Mouse (Mus musculus) liver, embryonic 15.5 days (tissue): ENCODE data around the gene Smarcd1. TPM values are rescaled to one million over a fixed set of nuclear protein-coding genes. Genes with fewer than 3 reads are reported as not detected.

Experiments
- ATAC-seq: fragments of 200-750 bp; cut with Nextera tagmentation; 2 replicates; pipeline ENCODE4 v1.8.0; 2017; ENCODE audit warnings: moderate number of reproducible peaks, mild to moderate bottlenecking, moderate library complexity; ENCODE audit not compliant: insufficient read depth
- H3K27ac ChIP-seq: fragments of 300-500 bp; sonication (generic); replicated peaks from 2 replicates; pipeline ENCODE4 v1.5.1; 2015; ENCODE audit warnings: mild to moderate bottlenecking, inconsistent platforms
- H3K27me3 ChIP-seq: fragments of 300-500 bp; sonication (generic); 2 replicates; pipeline ENCODE4 v1.6.1; 2015; ENCODE audit warnings: mild to moderate bottlenecking, inconsistent platforms
- H3K36me3 ChIP-seq: fragments of 300-500 bp; sonication (generic); replicated peaks from 2 replicates; pipeline ENCODE4 v1.6.1; 2015; ENCODE audit warnings: moderate library complexity, mild to moderate bottlenecking, inconsistent platforms
- H3K4me1 ChIP-seq: fragments of 300-500 bp; sonication (generic); replicated peaks from 2 replicates; pipeline ENCODE4 v1.6.1; 2015; ENCODE audit warnings: inconsistent platforms
- H3K4me2 ChIP-seq: fragments of 300-500 bp; sonication (generic); 2 replicates; pipeline ENCODE4 v1.6.1; 2015; ENCODE audit warnings: moderate library complexity, mild to moderate bottlenecking, inconsistent platforms
- H3K4me3 ChIP-seq: fragments of 300-500 bp; sonication (generic); replicated peaks from 2 replicates; pipeline ENCODE4 v1.5.1; 2015; ENCODE audit warnings: mild to moderate bottlenecking, inconsistent platforms
- H3K9ac ChIP-seq: fragments of 300-500 bp; sonication (generic); 2 replicates; pipeline ENCODE4 v1.6.1; 2015; ENCODE audit warnings: moderate library complexity, mild to moderate bottlenecking, inconsistent platforms
- H3K9me3 ChIP-seq: fragments of 300-500 bp; sonication (generic); replicated peaks from 2 replicates; pipeline ENCODE4 v1.6.1; 2016; ENCODE audit warnings: inconsistent platforms
- WGBS: fragments of 180-500 bp; shearing (Covaris S2); methylation state at CpG from one replicate; pipeline ENCODE4 v1.1.7; 2015; ENCODE audit warnings: mixed read lengths; ENCODE audit not compliant: insufficient replicate concordance; 5-methylcytosine and 5-hydroxymethylcytosine counted together
- polyA plus RNA-seq: library from polyadenylated mRNA; unstranded; fragments of >200 nt; fragmentation: Nextera tagmentation; extraction: Ambion mirVana; gene quantifications from 2 replicates; pipeline ENCODE4 v1.2.1, GENCODE M21; 2015

Smarcd1 gene
- polyA plus RNA-seq, 1 experiment from 2014 or later: 5.7 TPM

DNA sequence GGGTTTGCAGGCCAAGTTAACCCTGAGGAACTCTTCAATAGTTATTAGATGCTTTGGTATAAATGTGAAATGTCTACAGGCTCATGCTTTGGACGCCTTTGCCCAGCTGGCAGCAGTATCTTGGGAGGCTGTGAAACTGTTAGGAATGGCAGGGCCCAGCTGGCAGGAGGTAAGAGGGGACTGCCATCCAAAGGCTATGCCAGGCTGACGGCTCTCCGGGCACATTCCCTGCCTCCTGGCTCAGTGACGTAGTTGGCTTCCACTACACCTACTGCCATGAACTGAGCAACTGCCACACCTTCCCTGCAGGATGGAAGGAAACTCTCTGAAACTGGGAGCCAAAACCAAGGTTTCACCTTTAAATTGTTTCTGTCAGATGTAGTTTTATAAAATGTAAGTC is 38.3 kb downstream of the Smarcd1 start:
- 78% methylated on average over 4 of the region's 4 CpGs for WGBS
- no peaks in the 10 kb centered on the region for H3K4me1 ChIP-seq
- no peaks in the 10 kb centered on the region for H3K9me3 ChIP-seq

DNA sequence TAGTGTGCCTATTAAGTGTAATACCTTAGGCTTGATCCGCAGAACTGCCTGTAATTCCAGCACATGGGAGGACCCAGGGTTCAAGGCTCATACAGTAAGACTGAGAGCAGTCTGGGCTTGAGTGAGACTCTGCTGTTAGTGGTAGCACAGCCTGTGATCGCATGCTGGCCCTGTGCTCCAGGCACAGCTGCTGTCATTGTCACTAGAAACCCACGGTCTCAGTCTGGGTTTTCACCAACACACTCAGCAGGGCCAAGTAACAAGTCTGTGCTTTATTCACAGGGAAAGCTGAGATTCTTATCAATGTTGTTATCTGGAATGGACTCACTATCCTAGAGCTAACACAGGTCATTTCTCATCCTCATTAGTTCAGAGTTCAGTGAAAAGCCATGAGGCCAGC is 52.3 kb downstream of the Smarcd1 start:
- 69% methylated on average over 3 of the region's 3 CpGs for WGBS
- Histone ChIP-seq H3K27ac (no peak overlapping the region), H3K9me3 (no peaks in the 10 kb centered on the region), H3K36me3 (no peaks in the 10 kb centered on the region), H3K27me3 (no peaks in the 10 kb centered on the region), H3K4me3 (no peak overlapping the region), H3K9ac (no peak overlapping the region), H3K4me2 (no peak overlapping the region), H3K4me1 (no peaks in the 10 kb centered on the region)
- ATAC-seq: no peak

More for the DNA sequence above, 38.3 kb downstream of the Smarcd1 start:
- Histone ChIP-seq H3K4me3 (no peak overlapping the region), H3K36me3 (peaks cover 17% of the 10 kb centered on the region; the same call in 1 of the 2 replicates), H3K9ac (no peak overlapping the region), H3K27ac (no peak overlapping the region), H3K27me3 (no peaks in the 10 kb centered on the region), H3K4me2 (no peak overlapping the region)
- ATAC-seq: no peak

Other genes with a start within 250 kb of the Smarcd1 start
- gene Nckap5l, start 244.4 kb upstream of the Smarcd1 start, polyA plus RNA-seq: 0.92 and 1.3 TPM in 2 replicates
- 5.2 and 5.3 TPM in 2 replicates for gene Bcdin3d, start 227.4 kb upstream of the Smarcd1 start, polyA plus RNA-seq
- gene Faim2, start 174.0 kb upstream of the Smarcd1 start, polyA plus RNA-seq: 0.05 and 0.13 TPM in 2 replicates
- gene Aqp2, start 123.1 kb upstream of the Smarcd1 start, polyA plus RNA-seq: not detected in 2 replicates
- 0.06 TPM in 1 of 2 replicates, not detected in the other for gene Aqp5, start 111.3 kb upstream of the Smarcd1 start, polyA plus RNA-seq
- not detected in 2 replicates for gene Aqp6, start 100.7 kb upstream of the Smarcd1 start, polyA plus RNA-seq
- gene Racgap1, start 50.5 kb upstream of the Smarcd1 start, polyA plus RNA-seq: 66.2 and 66.3 TPM in 2 replicates
- 0.28 and 0.45 TPM in 2 replicates for gene Asic1, start 31.8 kb upstream of the Smarcd1 start, polyA plus RNA-seq
- gene Gm17349, start 3.4 kb downstream of the Smarcd1 start, polyA plus RNA-seq: not detected in 2 replicates
- 26.7 and 33.3 TPM in 2 replicates for gene Gpd1, start 15.4 kb downstream of the Smarcd1 start, polyA plus RNA-seq
- gene Cox14, start 23.5 kb downstream of the Smarcd1 start, polyA plus RNA-seq: 67.5 and 74.7 TPM in 2 replicates
- gene Cers5, start 70.8 kb downstream of the Smarcd1 start, polyA plus RNA-seq: 8.1 and 9.5 TPM in 2 replicates
- 10.0 and 10.3 TPM in 2 replicates for gene Lima1, start 173.3 kb downstream of the Smarcd1 start, polyA plus RNA-seq